Mouse (Mus musculus) left cerebral cortex, postnatal 4 days (tissue): ENCODE measurements at regions not wholly inside any gene's neighbourhood (a gene's known extent, or its start where the extent isn't known, plus 50 kb on each side); places are given as distances from the start of the nearest gene placed in this dataset.
A peak's percentile ranks its signal among the peaks of the same experiment; 100 is the strongest.

Experiments used
- DNase-seq: peaks from one replicate; pipeline ENCODE4 v3.0.0-alpha.2; 2022
- intact Hi-C: fragments of 180-260 bp; cut with DNase I; formaldehyde crosslinking; loops from one replicate; pipeline ENCODE4 v1.15.1; 2025

DNA sequence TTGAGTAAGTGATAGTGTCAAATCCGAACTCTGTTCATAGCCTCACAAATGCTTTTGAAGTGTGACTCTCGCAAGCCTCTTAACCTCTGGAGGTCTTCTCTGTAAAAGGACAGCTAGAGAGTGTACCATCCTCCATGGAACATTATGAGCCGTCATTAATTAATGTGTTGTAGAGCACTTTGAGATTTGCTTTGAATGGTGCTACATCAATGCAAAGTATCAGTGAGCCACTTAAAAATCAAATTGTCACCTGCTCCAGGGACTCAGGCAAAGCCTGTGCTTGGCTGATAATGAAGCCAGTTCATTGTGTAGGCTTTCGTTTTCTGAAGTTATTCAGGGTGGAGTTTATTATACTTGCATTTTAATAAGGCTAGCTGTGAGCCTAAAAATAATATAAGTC lies 801.8 kb upstream of the B3galt2 start:
- intact Hi-C loops = no loop called here
- no peak for DNase-seq

DNA sequence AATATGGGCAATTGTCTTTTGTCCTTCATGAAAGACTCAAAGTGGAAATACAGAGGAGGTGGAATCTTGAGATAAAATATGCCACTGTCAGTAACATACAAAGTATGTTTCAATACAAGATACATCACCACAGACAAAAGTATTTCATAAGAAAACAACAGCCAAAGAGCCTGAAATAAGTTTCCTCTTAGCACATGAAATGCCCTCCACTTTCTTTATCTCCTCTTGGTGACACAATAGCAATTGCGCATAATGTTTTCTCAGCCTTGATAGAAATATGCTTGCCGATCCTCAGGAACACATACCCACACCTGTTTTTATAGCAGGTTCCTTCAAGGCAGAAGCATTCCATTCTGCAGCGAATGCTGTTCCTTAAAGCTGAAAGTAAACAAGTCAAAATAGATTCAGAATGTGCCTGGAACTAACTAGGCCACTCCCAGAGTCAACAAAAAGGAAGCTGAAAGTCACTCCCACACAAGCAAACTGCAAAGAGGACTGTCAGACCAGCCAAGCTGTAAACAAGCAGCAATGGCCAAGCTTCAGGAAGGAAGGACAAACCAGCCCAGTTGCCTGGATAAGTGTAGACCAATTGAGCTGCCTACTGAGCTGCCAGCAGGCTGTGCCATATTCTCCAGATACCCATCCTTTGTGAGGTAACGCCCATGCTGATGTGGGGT lies 773.3 kb upstream of the B3galt2 start:
- no peak for DNase-seq
- intact Hi-C loops = no loop called here

DNA sequence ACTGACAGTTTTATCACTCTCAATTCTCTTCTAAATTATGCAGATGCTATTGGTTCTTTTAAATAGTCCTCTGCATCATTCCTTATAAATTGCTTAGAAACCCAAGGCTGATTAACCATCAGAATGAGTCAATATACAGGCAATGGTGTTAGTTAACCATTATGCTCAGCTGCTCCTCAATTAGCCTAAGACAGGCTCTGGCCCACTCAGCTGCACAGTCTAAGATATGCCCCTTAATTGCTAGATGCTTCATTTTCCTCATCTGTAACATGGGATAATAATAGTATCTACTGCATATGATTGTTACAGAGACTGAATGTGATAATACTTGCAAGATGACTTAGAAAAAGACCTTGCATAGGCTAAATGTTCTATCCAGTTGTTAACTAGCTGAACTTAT lies 748.6 kb upstream of the B3galt2 start:
- intact Hi-C loops = no loop called here
- DNase-seq = no peak

DNA sequence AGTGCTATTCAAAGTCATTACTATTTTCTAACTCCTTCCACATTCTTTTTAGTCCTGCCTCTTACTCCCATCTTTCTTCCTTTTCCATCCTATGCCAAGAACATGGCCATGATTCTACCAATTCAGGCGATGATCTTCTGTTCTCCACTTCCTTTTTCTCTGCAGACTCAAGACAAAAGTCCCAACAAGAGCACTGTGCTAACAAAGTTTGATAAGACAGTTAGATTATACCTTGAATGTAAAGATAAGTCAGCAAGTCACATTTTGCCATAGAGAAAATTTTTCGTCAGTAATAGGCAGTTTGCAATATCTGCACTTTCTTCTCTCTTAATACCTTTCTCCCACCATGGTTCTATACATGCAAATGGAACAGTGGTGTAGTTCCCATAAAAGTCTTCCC lies 747.3 kb upstream of the B3galt2 start:
- intact Hi-C loops = no loop called here
- DNase-seq = no peak

DNA sequence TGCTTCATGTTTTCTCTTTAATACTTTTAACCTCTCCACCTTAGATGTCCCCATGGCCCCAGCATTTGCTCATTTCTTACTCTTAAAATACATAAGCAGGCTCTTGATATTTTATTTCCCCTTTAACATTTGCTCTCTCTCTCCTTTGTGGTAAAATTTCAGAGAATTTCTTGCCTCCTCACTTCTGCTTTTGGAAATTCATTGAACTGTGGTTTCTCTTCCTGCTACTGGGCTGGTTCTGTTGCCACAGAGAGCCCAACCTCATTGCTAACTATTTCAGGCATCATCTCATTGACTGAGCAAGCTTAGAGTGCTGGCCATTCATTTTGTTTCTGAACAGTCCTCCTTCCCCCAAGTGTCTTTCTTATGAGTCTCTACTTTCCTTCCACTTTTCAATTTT lies 746.3 kb upstream of the B3galt2 start:
- intact Hi-C loops = no loop called here
- DNase-seq = no peak

DNA sequence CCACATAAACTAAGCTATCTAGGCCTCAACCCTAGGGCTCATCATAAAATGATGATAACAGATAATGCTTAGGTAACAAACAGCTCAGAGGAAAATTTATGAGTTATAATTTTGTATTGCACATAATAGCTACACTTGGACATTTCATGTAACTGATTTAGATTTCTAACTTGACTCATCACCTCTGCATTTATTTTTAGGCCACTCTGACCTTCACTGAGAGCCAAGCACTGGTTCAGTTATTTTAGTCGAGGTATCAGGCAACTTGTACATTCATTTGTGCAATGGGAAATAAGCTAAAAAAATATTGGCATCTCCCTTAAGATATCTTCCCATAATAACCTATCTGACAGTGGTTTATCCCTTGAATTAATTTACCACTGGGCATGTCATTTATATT lies 745.4 kb upstream of the B3galt2 start:
- intact Hi-C loops = no loop called here
- DNase-seq = no peak

DNA sequence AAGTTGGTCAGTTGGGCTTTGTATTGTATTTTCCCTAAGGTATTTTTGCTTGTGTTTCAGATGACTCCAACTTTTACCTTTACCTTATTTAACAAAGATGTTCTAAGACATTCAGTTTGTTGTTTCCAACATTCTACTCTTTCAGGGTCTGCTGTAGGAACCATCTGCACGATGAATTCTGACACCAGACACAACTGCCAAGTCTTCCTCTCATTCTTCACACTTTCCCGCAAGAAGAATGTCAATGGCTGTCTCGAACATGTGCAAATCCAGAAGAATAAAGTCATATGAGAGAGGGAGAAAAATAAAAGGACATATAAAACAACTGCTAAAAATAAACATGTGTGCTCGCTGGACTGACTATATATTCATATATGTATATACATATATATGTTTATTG lies 730.6 kb upstream of the B3galt2 start:
- intact Hi-C loops = no loop called here
- no peak for DNase-seq

- intact Hi-C loops = no loop called here
- DNase-seq = peak; percentile 25
These were observed 683.8 kb upstream of the B3galt2 start for GRCm38 (mm10) chr1:142956686-142957085.

DNA sequence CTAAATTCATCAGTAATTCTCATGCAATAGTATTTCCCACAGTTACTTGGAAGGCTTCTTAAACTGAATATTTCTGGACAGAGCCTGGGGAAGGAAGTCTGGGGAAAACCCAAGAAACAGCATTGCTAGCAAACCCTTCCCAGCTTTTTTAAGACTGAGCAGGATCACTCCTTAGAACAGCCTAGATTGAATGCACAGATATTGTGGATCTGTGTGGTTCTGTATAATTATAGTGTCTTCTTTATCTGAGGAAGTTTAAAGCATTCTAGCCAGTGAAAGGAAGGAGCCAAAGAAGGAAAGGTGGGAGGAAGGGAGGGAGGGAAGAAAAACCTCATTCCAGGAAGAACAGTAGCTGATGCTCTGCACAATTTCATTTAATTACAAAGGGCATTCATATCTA lies 669.0 kb upstream of the B3galt2 start:
- intact Hi-C loops = no loop called here
- DNase-seq = no peak

DNA sequence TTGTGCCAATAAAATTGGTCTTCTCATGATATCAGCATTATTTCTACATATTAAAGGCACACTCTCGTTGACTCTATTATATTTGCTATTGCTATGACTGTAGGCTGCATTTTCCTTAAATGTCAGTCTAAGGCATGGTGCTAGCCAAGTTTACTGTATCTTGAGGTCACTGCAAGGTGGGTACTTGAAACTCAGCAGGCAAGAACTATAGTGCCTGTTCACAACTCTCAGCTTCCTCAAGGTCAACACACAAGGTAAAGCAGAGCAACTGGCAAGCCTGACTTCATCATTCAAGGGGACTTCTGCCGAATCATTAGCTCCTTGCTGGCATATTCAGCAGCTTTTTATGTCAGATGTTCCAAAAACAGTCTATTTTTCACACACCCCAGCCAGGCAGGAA lies 667.1 kb upstream of the B3galt2 start:
- DNase-seq = no peak
- intact Hi-C loops = no loop called here

DNA sequence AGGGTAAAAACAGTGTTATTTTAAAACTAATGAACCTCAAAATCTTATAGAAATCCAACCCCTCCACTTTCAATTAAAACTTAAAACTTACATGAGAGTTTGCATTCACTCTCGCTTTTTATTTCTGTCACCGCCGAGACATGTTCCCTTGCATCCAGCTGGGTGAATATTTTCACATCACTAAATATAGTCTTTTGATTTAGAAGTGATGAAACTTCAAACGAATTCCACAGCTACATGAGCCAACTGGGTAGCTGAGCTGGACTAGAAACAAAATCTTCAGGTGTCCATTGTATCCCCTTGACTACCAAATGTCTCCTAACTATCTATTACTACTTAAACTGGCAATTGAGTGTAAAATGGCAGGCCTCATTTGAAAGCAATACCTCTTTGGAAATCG lies 657.5 kb upstream of the B3galt2 start:
- intact Hi-C loops = no loop called here
- no peak for DNase-seq

- DNase-seq = no peak
- intact Hi-C loops = no loop called here
These were observed 656.8 kb upstream of the B3galt2 start for GRCm38 (mm10) chr1:142983641-142984040.

DNA sequence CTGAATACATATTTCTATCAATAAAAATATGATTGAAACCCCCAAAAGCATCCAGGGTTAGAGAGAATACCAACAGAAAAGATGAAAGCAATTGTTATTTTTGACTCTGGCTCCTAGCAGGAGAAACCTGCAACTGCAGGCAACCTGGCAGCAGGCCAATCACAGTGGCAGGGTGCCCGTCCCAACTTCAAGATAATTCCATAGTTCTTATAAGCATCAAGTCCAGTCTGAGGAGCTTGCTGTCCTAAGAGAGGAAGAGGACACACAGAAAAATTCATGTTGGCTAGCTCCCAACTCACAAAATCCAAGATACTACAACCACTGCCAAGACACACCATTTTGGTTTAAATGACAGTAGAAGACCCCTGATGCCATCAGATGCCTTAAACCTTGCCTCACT lies 654.9 kb upstream of the B3galt2 start:
- peak; percentile 70 for DNase-seq
- intact Hi-C loops = no loop called here

DNA sequence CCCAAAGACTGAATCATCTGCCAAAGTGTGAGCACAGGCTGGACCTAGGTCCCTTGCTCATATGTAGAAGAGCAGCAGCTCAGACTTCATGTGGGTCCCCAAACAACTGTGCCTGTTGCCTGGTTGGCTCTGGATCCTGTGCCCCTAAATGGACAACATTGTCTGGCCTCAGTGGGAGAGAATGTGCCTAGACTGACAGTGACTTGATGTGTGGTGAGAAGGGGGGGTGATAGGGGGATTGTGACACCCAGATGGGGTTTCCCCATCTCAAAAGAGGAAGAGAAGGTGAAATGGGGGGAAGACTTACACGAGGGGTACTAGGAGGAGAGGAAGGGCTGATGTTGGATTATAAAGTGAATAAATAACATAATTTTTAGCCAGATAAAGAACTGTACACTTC lies 640.2 kb upstream of the B3galt2 start:
- intact Hi-C loops = no loop called here

GRCm38 (mm10) chr1:143001112-143001511 lies 639.4 kb upstream of the B3galt2 start:
- no peak for DNase-seq
- intact Hi-C loops = no loop called here

More for the DNA sequence above, 640.2 kb upstream of the B3galt2 start:
- no peak for DNase-seq

DNA sequence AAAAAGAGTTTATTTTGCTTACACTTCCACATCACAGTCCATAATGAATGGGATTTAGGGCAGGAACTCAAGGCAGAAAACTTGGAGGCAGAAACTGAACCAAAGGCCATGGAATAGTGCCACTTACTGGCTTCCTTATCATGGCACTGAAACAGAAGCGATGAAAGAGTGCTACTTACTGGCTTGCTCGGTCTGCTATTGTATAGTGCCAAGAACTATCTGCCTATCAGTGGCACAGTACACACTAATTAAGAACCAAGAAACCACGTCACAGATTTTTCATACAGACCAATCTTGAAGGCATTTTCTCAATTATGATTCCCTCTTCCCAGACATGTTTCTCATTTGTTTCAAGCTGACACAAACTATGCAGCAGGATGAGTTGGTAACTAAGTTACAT lies 634.4 kb upstream of the B3galt2 start:
- DNase-seq = no peak
- intact Hi-C loops = no loop called here

DNA sequence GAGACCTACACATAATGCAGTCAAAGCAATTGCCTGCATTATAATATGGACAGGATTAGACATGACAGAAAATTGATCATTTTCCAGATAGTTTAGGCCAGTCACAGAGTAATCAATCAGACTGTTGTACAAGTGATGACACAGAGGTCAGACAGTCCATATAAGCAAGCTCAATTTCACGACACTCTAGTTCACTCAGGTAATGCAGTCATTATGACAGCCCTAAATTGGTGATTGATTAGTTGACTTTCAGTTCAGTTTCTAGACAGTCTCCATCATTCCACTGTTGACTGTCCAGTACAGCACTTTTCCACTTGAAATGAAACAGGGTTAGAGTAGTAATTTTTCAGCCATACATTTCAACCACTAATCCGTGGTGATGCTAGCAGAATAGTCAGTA lies 620.5 kb upstream of the B3galt2 start:
- intact Hi-C loops = no loop called here

DNA sequence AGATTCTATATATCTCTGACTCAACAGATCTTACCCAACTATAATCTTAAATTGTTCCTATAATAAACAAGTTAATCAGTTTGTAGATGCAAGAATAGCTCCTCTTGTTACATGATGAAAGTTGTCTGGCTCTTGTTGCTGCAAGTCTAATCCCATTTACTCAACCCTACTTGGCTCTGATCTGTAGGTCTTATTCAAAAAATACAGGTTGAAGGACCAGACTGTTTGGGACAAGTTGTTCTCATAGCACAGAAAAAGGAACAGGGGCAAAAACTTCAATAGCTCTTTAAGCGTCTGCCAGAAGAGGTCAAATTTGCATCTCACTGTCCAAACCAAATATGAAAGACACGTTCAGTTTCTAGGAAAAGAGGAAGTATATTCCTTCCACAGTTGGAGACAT lies 587.3 kb upstream of the B3galt2 start:
- DNase-seq = no peak
- intact Hi-C loops = no loop called here

More for the DNA sequence above, 620.5 kb upstream of the B3galt2 start:
- DNase-seq = no peak

DNA sequence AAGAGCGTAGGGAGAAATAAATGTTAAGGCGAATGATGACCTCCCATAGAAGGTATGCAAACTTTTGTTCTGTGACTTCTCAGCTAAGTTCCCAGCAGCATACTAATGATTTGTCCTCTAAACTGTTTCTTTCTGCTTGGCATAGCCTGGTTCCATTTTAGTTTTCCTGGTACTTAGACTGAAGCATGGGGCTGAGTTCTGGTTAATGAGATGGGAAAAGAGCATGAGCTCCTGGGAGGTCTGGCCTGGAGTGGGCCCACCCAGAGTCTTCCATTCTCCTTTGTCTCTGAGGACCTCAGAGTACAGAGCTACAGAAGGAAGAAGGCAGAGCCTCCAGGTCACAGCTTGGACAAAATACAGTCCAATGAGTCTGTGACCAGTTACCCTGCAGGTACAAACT lies 586.9 kb upstream of the B3galt2 start:
- intact Hi-C loops = no loop called here
- DNase-seq = no peak

DNA sequence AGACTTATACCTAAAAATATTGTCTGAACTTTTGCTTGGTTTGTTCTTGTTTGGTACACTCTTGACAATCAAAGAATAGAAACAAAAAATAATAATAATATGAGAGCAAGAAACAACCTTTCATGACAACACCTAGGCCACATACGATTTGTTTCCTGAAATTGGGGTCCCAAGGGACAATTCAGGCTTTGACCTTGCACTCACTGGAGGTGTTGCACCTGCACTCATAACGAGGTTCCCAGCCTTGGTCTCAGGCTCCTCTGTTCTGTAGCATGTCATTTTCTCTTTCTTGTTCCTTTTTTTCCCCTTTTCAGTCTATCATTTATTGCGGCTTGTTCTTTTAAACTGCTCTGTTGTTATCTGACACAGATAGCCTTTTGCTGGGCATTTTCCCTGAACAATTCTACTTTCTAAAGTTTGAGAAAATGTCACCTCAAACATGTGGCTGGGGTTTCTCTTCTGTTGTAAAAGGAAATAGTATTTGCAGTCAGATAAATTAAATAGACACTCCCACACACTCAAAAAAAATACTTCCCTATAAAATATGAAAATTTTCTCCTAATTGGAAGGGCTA lies 585.9 kb upstream of the B3galt2 start:
- no peak for DNase-seq
- intact Hi-C loops = no loop called here

GRCm38 (mm10) chr1:143060698-143061576 lies 579.5 kb upstream of the B3galt2 start:
- DNase-seq = no peak
- intact Hi-C loops = no loop called here

GRCm38 (mm10) chr1:143065493-143065892 lies 575.0 kb upstream of the B3galt2 start:
- intact Hi-C loops = no loop called here
- DNase-seq = no peak
